Mouse (Mus musculus) ovary, postnatal 14 days (tissue): ENCODE data around the gene Rasl11b.

Experiments used
- DNase-seq: peaks from one replicate; pipeline ENCODE4 v3.0.0; 2022; ENCODE audit warnings: low spot score

Rasl11b gene

GRCm38 (mm10) chr5:74188886-74189285 is 6.2 kb upstream of the Rasl11b start:
- no peak for DNase-seq

- no peak for DNase-seq
Measured at GRCm38 (mm10) chr5:74189484-74190160, 5.5 kb upstream of the Rasl11b start.

- no peak for DNase-seq
Measured at GRCm38 (mm10) chr5:74190161-74190491, 5.0 kb upstream of the Rasl11b start.

GRCm38 (mm10) chr5:74190911-74191310 is 4.2 kb upstream of the Rasl11b start:
- no peak for DNase-seq

GRCm38 (mm10) chr5:74193008-74193407 is 2.1 kb upstream of the Rasl11b start:
- no peak for DNase-seq

- DNase-seq = no peak
Measured at GRCm38 (mm10) chr5:74193626-74194025, 1.5 kb upstream of the Rasl11b start.

- no peak for DNase-seq
Measured at GRCm38 (mm10) chr5:74194027-74194840, 852 bp upstream of the Rasl11b start.

GRCm38 (mm10) chr5:74195614-74196306 is 674 bp downstream of the Rasl11b start:
- DNase-seq = no peak

- no peak for DNase-seq
Measured at GRCm38 (mm10) chr5:74196307-74196618, 1.2 kb downstream of the Rasl11b start.

GRCm38 (mm10) chr5:74197541-74198330 is 2.6 kb downstream of the Rasl11b start:
- no peak for DNase-seq

GRCm38 (mm10) chr5:74198446-74198845 is 3.4 kb downstream of the Rasl11b start:
- DNase-seq = no peak

GRCm38 (mm10) chr5:74199793-74200192 is 4.7 kb downstream of the Rasl11b start:
- DNase-seq = no peak

- DNase-seq = no peak
Measured at GRCm38 (mm10) chr5:74200481-74200880, 5.4 kb downstream of the Rasl11b start.

- no peak for DNase-seq
Measured at GRCm38 (mm10) chr5:74201570-74202357, 6.7 kb downstream of the Rasl11b start.

GRCm38 (mm10) chr5:74202515-74202914 is 7.4 kb downstream of the Rasl11b start:
- no peak for DNase-seq

- no peak for DNase-seq
Measured at GRCm38 (mm10) chr5:74204465-74204864, 9.4 kb downstream of the Rasl11b start.

- no peak for DNase-seq
Measured at GRCm38 (mm10) chr5:74205509-74205908, 10.4 kb downstream of the Rasl11b start.

GRCm38 (mm10) chr5:74206038-74206437 is 11.0 kb downstream of the Rasl11b start:
- no peak for DNase-seq

- no peak for DNase-seq
Measured at GRCm38 (mm10) chr5:74206649-74207048, 11.6 kb downstream of the Rasl11b start.

- no peak for DNase-seq
Measured at GRCm38 (mm10) chr5:74207209-74207608, 12.1 kb downstream of the Rasl11b start.

- no peak for DNase-seq
Measured at GRCm38 (mm10) chr5:74208438-74208837, 13.4 kb downstream of the Rasl11b start.

GRCm38 (mm10) chr5:74209640-74210039 is 14.6 kb downstream of the Rasl11b start:
- no peak for DNase-seq
